Mouse (Mus musculus) inflammation-experienced regulatory T-cells, adult 6 months (primary cell): ENCODE results near the gene Iqgap2. TPM values are rescaled to one million over a fixed set of nuclear protein-coding genes. Genes with fewer than 3 reads are reported as not detected.

Source experiments
- ATAC-seq: one replicate; pipeline ENCODE4 v1.8.0; 2017
- polyA plus RNA-seq, 3 experiments: library from polyadenylated mRNA; unstranded; fragments of 100-300 nt; shearing (Covaris generic); gene quantifications; one replicate each; pipeline ENCODE4 v1.2.1; 2017

The Iqgap2 gene
- polyA plus RNA-seq, 3 experiments from 2014 or later, result 12.7 to 20.0 (median 13.9) TPM

DNA sequence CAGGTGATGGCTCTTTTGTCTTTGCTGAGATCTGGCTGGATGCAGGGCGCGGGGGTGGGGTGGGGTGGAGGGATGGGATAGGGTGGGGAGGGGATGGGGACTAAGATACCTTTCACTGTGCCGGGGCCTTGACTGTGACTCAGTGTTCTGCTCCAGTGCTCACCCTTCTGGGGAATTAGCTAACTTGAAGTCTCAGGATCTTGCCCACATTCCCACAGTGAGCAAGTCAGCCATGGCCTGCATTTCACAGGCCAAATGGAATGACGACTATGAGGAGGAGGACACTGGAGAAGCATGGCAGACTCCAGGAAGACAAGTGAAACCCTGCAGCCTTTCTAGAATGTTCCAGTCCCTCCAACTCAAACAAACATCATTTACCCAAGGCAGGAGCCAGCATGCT is 280.0 kb downstream of the Iqgap2 start:
- no peak for ATAC-seq

DNA sequence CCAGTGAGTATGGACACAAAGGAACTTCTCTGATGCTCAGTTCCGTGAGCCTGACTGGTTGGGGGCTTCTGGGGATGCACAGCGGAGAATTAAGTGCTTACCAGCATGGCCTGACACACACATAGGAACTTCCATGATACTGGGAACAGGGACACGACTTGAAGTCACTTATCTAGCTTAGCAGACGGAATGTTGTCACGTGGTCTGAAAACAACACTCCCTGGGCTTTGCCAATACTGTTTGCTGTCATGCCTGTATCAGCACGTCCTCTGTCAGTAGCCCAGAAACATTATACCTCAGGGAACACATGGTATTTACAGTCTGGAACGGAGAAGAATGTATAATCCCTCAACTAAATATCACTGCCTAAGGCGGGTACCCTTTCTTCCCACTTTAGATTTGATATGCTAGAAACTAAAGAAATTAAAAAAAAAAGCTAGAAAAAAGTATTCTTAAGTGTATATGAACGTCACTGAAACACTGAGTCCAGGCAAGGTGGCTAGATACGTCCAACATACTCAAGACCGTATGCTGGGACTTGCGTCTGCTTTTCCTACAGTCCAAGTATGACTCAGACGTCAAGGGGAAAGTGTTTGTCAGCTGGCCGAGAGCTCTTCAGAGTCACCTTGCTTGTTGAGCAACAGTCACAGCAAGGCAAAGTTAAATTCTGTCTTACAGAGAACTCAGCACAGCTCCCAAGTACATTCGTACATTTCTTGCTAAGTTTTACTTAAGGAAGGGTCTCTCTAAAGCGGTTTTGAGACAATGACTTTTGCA is 280.7 kb downstream of the Iqgap2 start:
- ATAC-seq, result no peak

DNA sequence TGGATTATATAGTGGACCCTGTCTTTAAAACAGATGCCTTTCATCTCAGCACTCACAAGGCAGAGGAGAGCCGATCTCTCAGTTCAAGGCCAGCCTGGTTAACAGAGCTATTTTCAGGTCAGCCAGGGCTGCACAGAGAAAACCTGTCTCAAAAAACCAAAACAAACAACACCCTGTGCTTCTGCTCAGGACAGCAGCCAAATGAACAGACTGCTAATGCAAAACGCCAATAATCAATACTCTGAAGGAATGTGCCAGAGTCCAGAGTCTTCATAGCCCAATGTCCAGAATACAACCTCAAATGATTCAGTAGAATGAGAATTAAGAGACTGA is 282.7 kb downstream of the Iqgap2 start:
- ATAC-seq, result no peak

DNA sequence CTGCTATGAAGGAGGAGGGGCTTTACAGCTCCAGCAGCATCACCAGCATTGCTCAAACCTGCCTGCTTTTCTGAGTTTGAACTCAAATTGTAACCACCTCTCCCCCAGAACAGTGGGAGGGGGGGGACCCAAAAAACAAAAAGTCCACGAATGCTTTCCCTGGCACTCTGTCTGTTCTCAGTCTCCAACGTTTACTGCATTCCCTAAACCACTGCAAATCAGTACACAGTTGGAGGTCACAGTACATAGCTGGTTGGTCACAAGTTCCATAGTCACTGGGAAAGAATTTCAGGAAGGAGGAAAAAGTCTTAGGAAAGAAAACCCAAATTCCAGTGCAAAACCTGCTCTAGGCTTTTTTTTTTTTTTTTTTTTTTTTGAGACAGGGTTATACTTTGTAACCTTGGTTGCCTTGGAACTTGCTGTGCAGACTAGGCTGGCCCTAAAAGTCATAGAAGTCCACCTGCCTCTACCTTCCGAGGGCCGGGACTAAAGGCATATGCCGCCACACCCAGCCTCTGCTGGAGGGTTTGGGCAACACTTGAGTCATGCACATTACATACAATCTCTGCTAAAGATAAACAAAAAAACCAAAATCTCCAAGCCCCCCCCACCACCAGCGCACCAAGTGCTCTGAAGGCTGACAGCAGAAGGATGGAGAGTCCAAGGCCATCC is 283.2 kb downstream of the Iqgap2 start:
- no peak for ATAC-seq

DNA sequence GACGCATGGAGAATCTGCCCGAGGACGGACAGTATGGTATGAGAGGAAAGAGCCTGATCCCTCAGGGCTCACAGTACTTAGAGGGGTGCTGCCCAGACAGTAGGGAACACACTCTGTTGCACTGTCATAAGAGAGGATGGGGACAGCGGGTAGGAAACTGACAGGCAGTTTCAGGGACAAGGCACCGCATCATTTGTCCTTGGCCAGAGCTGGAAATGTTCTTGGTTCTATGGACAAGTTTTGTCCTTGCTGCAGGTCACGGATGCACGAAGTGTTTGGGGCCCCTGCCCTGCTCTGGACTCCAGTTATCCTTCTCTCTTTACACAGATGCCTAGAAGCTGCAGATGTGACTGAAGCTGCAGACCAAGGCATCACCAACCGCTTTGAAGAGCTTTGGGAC is 284.7 kb downstream of the Iqgap2 start:
- ATAC-seq, result no peak

DNA sequence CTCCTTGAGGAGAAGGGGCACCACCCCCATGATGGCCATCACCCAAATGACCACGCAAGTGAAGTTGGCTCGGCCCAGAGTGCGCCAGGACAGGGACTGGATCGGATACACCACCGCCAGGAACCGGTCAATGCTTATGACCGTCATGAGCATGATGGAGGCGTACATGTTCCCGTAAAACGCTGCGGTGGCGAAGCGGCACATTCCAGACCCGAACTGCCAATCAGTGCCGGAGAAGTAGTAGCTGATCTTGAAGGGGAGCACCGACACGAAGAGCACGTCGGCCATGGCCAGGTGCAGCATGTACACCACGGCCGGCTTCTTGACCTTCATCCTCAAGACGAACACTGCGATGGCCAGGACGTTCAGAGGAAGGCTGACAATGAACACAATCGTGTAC is 287.4 kb downstream of the Iqgap2 start:
- no peak for ATAC-seq

DNA sequence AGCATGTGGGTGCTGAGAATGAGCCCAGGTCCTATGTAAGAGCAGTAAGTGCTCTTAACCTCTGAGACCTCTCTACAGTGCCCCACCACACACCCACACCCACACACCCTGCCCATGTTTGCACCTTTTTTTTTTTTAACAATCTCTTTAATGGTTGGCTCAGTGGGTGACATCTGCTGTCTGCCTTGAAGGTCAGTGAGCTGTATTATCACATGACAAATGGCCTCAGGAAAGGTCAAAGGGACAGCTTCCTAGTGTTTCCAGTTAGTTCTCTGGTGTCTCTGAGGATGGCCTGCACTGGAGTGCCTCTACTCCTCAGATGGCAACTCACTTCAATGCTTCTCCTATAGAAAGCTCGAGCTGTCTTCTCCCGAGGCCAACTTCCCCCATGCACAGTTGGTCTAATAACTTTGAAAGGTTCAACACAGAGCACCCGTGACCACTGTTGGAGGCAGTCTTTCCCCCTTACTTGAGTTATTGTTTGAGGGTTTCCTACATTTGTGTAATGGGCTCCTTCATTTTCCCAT is 291.8 kb downstream of the Iqgap2 start:
- ATAC-seq, result no peak

DNA sequence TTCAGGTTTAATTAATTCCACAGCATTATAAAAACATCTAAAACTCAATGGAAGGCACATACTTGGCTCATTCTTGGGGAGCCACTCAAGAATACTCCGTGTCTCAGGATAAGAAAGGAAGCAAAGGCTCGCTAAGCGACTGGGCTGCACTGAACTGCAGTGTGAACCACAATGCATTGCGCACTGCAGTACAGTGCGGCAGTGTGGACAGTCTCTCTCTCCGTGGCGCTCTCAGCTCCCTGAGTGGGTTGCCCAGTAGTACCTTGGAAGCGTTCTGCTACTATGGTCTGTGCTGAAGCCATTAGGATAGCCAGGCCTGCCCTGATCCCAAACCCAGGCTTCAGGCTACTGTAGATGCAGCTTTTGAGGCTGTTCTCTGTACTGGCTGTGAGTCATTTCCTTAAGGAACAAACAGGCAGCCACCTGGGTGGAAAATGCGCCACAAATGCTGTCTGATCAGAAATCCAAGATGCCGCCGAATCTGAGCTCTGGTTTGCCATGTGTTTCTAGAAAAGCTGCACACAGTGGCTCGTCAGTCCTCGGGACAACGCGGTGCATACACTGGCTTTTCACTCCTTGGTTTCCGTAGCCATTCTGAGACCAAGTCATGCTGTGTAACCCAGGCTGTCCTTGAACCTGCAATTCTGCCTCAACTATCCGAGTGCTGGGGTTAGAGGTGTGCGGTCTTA is 293.3 kb downstream of the Iqgap2 start:
- ATAC-seq, result no peak

DNA sequence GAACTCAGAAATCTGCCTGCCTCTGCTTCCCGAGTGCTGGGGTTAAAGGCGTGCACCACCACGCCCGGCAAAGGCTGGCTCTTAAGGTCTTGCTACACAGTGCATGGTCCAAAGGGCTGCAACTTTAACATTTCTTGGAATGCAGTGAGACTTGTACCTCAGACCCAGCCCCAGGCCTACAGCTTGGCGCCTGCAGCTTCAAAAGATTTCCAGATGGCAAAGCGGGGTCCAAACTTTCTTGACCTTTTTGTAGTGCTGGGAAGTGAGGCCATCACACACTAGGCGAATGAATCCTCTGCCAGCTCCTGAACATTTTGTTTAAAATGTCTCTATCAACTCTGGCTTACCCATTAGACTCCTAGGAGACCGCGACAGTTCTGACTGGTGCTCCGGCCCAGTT is 294.1 kb downstream of the Iqgap2 start:
- ATAC-seq, result no peak

DNA sequence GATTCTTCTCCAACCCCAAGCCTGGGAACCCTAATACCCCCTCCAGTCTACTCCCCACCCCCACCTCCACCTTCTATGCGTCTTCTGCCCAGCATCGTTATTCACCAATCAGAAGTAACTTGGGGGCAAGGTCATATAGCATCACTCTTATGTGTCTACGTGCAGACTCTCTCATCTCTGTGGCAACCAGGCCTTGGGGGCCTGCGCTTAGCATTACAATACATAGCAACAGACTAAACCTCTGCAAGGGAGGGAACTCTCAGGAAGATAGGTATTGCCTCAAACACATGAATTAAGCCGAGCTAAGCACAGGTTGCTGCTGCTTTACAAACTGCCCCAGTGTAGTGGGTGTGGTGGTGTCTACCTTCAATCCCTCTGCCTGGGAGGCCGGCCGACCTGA is 295.0 kb downstream of the Iqgap2 start:
- ATAC-seq, result no peak

DNA sequence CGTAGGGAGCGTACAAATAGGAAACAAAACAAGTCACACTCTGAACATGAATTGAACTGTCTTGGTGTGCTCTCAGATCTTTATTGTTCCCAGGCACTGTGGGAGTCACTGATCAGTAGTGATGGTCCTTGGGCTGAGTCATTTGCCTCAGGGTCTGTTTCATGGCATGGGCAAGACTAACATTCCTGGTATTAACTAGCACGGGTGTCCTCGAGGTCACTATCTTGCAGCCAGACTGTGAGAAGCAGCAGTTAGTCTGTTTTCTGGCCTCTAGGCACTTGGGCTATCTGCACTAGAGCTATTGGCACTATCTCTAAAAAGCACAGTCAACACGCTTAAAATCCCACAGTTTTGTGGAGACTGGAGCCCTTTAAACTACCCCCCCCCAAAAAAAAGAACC is 295.8 kb downstream of the Iqgap2 start:
- ATAC-seq, result no peak

DNA sequence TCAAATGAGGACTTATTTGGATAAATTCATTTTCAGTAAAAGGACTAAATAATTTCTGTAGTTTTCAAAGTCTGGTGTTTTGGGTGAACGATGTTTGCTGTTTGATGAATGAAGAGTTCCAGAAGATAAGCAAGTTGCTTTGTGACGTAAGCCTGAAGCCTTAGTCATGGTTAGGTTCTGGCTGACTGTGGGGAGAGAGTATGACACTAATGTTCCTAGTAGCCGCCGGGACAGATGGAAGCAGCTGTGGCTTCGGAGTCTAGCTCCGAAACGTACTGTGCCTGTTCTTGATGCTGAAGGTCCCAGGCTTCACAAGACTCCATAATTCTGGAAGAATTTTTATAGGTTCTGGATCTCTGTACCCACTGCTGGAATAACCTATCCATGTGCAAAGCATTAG is 296.3 kb downstream of the Iqgap2 start:
- ATAC-seq, result no peak

DNA sequence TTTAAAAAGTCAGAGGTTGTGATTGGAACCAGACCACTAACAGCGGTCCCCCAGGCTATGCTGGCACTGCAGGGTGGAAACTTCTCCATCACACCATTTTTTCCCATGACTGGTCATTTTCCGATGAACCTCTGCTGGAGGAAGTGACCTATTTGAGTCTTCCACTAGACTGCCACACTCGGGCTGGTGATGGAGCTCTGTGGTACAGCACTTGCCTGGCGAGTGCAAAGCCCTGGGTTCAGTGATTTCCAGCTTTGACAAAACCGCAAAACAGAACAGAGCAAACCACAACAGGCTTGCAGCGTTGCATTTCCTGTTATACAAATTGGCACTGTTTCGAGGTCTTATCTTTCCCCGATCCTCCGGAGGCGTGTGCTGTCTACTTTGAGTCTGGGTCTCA is 298.9 kb downstream of the Iqgap2 start:
- peak; percentile 92 for ATAC-seq

DNA sequence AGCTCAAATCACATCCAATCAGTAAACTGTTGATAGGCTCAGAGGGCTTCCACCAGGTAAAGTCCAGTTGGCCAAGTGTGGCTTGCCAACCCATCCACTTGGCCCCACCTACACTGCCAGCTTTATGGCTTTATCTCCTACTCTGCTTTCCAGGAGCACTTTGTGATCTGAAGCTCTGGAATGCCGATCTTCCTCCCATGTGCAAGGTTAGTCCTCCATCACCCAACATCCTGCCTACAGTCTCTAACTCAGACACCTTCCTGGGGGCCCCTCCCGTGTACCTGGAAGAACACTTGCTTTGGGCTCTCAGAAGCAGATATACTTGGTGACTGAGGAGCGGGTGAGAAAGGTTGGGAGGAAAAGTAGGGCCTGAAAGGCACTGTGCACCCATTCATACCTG is 300.1 kb downstream of the Iqgap2 start:
- no peak for ATAC-seq

DNA sequence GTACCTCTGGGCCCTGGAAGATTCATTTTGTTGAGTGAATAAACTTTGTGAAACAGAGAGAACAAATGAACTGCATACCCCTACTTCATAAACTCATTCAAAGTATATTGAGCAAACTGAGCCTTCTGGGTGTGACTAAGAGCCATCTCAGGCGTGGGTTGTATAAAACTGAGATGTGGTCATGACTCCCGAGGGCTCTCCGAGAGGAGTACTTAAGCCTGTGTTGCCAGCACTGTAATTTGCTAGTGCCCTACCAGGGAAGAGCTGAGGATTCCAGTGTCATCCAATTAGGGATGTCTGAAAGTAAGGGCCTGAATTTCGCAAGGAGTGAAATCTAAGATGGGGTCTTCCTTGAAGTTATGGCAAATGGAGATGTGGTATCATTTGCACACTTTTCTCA is 304.1 kb downstream of the Iqgap2 start:
- no peak for ATAC-seq

DNA sequence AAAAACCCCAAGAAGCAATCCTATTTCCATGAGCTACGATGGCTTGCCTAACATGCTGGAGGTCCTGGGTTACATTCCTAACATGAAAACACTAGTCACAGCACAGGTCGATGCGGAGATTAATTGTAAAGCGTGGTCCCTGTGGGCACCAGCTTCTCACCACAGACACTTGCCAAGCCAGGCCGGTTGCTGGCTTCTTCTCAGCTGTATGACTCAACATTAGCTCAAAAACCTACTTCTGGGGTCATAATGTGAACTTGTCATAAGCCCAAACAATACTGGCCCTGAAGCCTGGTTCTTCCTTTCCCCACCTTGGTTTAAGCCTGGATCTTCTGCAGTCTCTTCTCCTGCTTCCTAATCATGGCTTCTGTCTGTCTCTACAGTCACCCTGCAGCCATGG is 306.8 kb downstream of the Iqgap2 start:
- ATAC-seq, result no peak

DNA sequence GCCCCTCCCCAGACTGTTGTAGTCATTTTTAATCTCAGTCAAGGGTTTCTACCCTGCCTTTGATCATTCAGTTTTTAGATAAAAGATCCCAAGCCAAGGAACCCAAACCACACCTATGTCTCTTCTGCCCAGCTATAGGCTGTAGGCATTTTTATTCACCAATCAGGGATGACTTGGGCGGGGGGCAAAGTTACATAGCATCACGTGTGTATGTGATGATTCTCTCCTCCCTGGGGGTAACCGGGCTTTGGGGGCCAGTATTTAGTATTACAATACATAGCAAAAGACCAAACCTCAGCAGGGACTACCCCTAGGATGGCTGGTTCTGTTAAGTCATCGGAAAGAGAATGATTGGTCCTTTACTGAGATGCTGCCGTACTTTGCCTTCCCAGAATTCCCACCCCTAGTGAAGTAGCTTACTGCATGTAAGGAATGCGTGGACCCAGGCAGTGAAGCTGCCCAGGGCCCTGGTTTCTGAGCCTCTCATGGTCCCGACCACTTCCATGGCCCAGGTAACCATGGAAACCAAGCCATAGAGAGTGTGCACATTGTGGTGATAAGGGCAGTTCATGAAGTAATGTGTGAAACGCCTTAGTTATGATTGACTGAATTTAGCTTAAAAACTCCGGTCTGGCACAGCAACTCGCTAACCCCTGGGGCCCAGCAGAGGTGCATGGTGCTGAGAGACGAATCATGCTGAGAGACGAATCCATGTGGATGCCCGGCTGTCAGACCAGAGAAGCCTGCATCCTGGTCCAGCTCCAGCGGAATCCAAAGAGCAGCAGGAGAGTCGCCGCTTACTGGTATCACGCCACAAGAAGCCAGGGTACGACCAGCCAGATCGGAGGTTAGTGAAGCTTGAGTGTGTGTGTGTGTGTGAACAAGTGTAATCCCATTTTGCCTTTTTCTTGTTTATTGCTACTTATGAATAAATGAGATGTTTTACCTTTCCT is 308.2 kb downstream of the Iqgap2 start:
- ATAC-seq, result no peak

DNA sequence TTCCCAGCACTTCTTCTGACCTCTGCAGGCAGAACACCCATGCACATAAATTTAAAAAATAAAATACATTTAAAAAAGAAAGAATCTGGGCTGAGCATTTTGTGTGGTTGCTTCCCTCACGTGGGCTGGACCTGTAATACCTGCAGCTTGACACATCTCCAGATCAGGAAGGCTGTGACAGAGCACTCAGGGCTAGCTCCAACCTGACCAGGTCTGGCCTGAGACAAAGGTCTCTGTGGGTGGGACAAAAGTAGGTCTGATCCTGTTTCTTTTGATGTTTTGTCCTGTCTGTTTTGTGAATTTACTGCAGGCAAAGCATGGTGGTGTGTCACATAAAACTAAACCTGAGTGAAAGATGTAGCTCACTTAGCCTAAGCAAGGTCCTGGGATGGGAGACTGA is 309.9 kb downstream of the Iqgap2 start:
- no peak for ATAC-seq

DNA sequence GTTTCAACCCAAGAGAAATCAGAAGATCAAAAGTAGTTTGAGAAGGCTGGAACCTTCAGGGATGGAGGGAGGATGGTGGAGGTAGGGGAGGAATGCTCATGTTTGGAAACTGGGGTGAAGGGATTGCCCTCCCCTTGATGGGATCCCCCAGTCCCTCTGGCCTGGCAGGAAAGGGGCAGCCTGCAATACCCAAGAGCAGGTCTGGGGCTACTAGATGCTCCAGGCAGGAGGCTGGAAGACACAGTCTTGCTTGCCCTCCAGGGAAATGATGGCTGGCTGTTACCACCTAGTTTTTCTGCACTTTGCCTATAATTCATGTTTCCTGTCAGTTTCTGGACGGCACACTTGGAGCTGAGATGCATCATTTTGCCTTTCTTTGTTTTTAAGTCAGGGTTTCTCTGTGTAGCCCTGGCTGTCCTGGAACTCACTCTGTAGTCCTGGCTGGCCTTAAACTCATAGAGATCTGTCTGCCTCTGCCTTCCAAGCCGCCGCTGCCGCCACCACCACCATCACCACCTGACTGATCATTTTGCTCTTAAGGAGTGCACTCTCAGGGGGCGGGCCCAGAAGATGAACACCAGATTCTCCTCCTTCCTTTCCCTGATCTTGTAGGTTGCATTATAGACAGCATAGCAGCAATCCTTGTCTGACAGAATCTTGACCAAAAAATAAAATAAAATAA is 313.6 kb downstream of the Iqgap2 start:
- ATAC-seq, result no peak
